Mouse (Mus musculus) testis, adult 2 months (tissue): ENCODE results near the gene Gk5.

Experiments used
- CTCF ChIP-seq: fragments of 200-500 bp; IDR thresholded peaks from 2 replicates; pipeline ENCODE4 v1.5.1; 2012; ENCODE audit warnings: low read depth, mild to moderate bottlenecking, inconsistent platforms, low read length, moderate library complexity; ENCODE audit not compliant: control insufficient read depth, insufficient read depth, insufficient replicate concordance
- POLR2A ChIP-seq: fragments of 200-500 bp; IDR thresholded peaks from 2 replicates; pipeline ENCODE4 v1.6.1; 2012; ENCODE audit warnings: low read depth, mild to moderate bottlenecking, inconsistent platforms, low read length, moderate library complexity; ENCODE audit not compliant: control insufficient read depth

GRCm38 (mm10) chr9:96095192-96095591 is 24.0 kb upstream of the Gk5 start:
- TF ChIP-seq CTCF (no peak), POLR2A (no peak)
